Mouse (Mus musculus) ES-Bruce4 (cell line): ENCODE data around the gene Hist1h4f. TPM values are rescaled to one million over a fixed set of nuclear protein-coding genes. Genes with fewer than 3 reads are reported as not detected.
"Not testable (repeated sequence)": the region's sequence is repeated elsewhere in the genome, so short reads cannot be mapped to it uniquely, and the experiment has no call there.

Source experiments
- H3K27ac ChIP-seq: 2 replicates; pipeline ENCODE4 v1.5.1; 2012; ENCODE audit warnings: low read length, inconsistent platforms; ENCODE audit not compliant: insufficient read depth
- H3K27me3 ChIP-seq: 2 replicates; pipeline ENCODE4 v1.6.1; 2012; ENCODE audit warnings: mild to moderate bottlenecking, low read length, inconsistent platforms; ENCODE audit not compliant: control insufficient read depth, poor library complexity, insufficient read depth, severe bottlenecking
- H3K36me3 ChIP-seq: 2 replicates; pipeline ENCODE4 v1.6.1; 2012; ENCODE audit warnings: inconsistent platforms, mild to moderate bottlenecking, low read length, moderate library complexity; ENCODE audit not compliant: control insufficient read depth, poor library complexity, insufficient read depth, severe bottlenecking
- H3K4me1 ChIP-seq: one replicate; pipeline ENCODE4 v1.8.1; 2011; ENCODE audit warnings: low read length; ENCODE audit not compliant: control insufficient read depth, insufficient read depth
- H3K4me3 ChIP-seq: 2 replicates; pipeline ENCODE4 v1.5.1; 2011; ENCODE audit warnings: low read depth, mild to moderate bottlenecking, low read length
- H3K9ac ChIP-seq: 2 replicates; pipeline ENCODE4 v1.6.1; 2012; ENCODE audit warnings: low read depth, mild to moderate bottlenecking, inconsistent platforms; ENCODE audit not compliant: poor library complexity, severe bottlenecking
- H3K9me3 ChIP-seq: replicated peaks from 2 replicates; pipeline ENCODE4 v1.6.1; 2012; ENCODE audit warnings: mild to moderate bottlenecking, low read length, inconsistent platforms; ENCODE audit not compliant: control insufficient read depth, poor library complexity, insufficient read depth, severe bottlenecking
- CTCF ChIP-seq: IDR thresholded peaks from one replicate; pipeline ENCODE4 v1.8.1; 2011; ENCODE audit warnings: low read depth, low read length
- EP300 ChIP-seq: IDR thresholded peaks from 2 replicates; pipeline ENCODE4 v1.6.1; 2011; ENCODE audit warnings: low read depth, low read length; ENCODE audit not compliant: insufficient read depth
- POLR2A ChIP-seq: IDR thresholded peaks from one replicate; pipeline ENCODE4 v1.8.1; 2011; ENCODE audit warnings: low read length; ENCODE audit not compliant: insufficient read depth
- polyA plus RNA-seq: library from polyadenylated mRNA; stranded (reverse); fragments of >200 nt; gene quantifications from 2 replicates; pipeline ENCODE4 v1.2.4, GENCODE M21; 2011; ENCODE audit warnings: low read depth; ENCODE audit not compliant: missing spikeins, insufficient read depth, insufficient read length

Gene Hist1h4f
- polyA plus RNA-seq, 1 experiment: 24.1 TPM

- no peak for TF ChIP-seq CTCF
- no peak for TF ChIP-seq EP300
- no peak for TF ChIP-seq POLR2A
- Histone ChIP-seq H3K27ac (no peak overlapping the region), H3K36me3 (no peaks in the 10 kb centered on the region), H3K27me3 (no peaks in the 10 kb centered on the region), H3K9ac (peak overlapping the region; percentile 40; the same call in 1 of the 2 replicates), H3K4me3 (no peak overlapping the region), H3K4me1 (peaks cover 1% of the 10 kb centered on the region), H3K9me3 (no peaks in the 10 kb centered on the region)
Measured at GRCm38 (mm10) chr13:23537006-23537710, 14.3 kb downstream of the Hist1h4f start.

DNA sequence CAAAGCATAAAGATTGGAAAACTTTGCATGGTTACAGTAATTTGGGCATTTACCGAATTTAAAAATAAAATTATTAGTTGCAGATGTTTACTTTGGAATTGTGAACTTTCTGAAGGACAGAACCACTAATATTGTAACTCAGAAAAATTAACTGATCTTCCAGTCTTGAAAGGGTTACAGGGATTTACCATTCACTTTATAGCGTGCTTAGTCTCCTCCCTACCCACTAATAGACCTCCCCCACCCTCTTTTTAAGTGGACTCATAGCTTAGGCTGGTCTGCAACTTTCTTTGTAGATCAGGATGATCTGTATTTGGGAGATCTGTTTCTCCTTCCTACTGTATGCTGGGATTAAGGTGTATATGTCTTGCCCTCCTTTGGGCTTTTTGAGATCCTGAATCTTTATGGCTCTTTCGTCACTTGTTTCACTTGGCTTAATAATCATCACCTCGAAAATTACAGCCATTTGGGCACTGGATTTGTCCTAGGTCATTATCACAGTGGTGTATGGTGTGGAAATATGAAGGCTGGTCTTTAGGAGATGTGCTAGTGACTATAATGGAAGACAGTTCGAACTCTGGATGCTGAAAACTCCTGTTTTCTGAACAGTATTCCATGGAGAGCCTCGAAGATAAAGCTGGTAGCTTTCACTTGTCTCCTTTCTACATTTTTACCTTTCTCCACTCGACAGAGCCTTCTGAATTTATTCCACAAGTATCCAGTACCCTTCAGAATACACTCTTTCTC is 15.2 kb downstream of the Hist1h4f start:
- H3K9ac ChIP-seq: peak overlapping the region; percentile 86
- peak overlapping the region; percentile 75 for H3K27ac ChIP-seq
- TF ChIP-seq EP300 (no peak), CTCF (no peak), POLR2A (no peak)
- no peaks in the 10 kb centered on the region for H3K27me3 ChIP-seq
- peak overlapping the region; percentile 18; the same call in 1 of the 2 replicates for H3K4me3 ChIP-seq
- H3K9me3 ChIP-seq: no peaks in the 10 kb centered on the region
- peaks cover 1% of the 10 kb centered on the region for H3K4me1 ChIP-seq
- H3K36me3 ChIP-seq: no peaks in the 10 kb centered on the region

DNA sequence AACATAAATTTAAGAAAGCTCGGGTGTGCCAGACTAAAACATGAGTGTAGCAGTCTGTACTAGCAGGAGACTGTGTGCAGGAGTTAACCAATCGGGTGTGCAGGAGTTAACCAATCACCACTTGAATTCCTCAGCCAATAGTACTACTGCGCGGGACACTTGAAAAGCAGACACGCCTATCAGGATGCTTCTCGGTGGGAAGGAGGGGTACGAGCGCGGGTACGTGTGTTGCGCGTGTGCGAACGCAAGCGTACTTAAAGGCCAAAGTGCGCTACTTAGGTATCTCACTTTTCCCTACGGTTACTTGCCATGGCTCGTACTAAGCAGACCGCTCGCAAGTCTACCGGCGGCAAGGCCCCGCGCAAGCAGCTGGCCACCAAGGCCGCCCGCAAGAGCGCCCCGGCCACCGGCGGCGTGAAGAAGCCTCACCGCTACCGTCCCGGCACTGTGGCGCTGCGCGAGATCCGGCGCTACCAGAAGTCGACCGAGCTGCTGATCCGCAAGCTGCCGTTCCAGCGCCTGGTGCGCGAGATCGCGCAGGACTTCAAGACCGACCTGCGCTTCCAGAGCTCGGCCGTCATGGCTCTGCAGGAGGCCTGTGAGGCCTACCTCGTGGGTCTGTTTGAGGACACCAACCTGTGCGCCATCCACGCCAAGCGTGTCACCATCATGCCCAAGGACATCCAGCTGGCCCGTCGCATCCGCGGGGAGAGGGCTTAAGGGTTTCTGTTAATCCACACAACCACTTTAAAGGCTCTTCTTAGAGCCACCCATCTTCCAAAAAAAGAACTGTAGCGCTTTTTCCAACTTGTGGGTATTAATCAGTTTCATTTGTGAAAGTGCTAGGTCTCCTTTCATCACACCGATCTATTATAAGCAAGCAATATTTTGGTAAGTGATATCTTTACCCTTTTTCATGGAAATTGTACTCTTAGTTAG is 16.0 kb downstream of the Hist1h4f start, which contains the start of gene Hist1h3g:
Gene Hist1h3g, plus strand, starts transcription at position 286 of the 939 bp plus-strand sequence.
- not testable (repeated sequence) for H3K36me3 ChIP-seq, H3K4me1 ChIP-seq, H3K9me3 ChIP-seq, H3K27me3 ChIP-seq
- peak; percentile 97 for TF ChIP-seq POLR2A
- 0 out of 2 replicates have a peak, but pooled peaks have one; percentile 56 for TF ChIP-seq EP300
- H3K27ac ChIP-seq: peak within 1 kb of the TSS; percentile 99
- peak within 1 kb of the TSS; percentile 99 for H3K9ac ChIP-seq
- H3K4me3 ChIP-seq: peak within 1 kb of the TSS; percentile 75

- H3K4me1 ChIP-seq: peaks cover 1% of the 10 kb centered on the region
- TF ChIP-seq EP300: no peak
- TF ChIP-seq CTCF: no peak
- peak; percentile 11 for TF ChIP-seq POLR2A
- peak overlapping the region; percentile 99 for H3K9ac ChIP-seq
- no peaks in the 10 kb centered on the region for H3K36me3 ChIP-seq
- H3K27me3 ChIP-seq: no peaks in the 10 kb centered on the region
- H3K4me3 ChIP-seq: peak overlapping the region; percentile 75
- no peaks in the 10 kb centered on the region for H3K9me3 ChIP-seq
- peak overlapping the region; percentile 99 for H3K27ac ChIP-seq
Measured at GRCm38 (mm10) chr13:23534368-23535131, 16.9 kb downstream of the Hist1h4f start.

- H3K27me3 ChIP-seq, H3K9me3 ChIP-seq, H3K4me1 ChIP-seq, H3K36me3 ChIP-seq: not testable (repeated sequence)
- Histone ChIP-seq H3K27ac (peak within 1 kb of the TSS; percentile 99), H3K4me3 (peak within 1 kb of the TSS; percentile 75), H3K9ac (peak within 1 kb of the TSS; percentile 99)
Measured at GRCm38 (mm10) chr13:23533560-23534367, 17.7 kb downstream of the Hist1h4f start, which contains the start of gene Hist1h2af. Hist1h2af (plus strand) TSS chr13:23533906.
